In genomic region chr14:16319818-16320217, GRCm38 (mm10) we compare ENCODE assay signal across 33 mouse cellular contexts.
"Had no signal": no experiment of that assay in that cellular context is flagged by ENCODE, and none has a peak within 500 bp of the region (broad histone marks: within the 10 kb centered on the region; RNA-seq: fewer than 3 reads in every experiment).

No protein-coding gene starts in this region.

- H3K27me3 ChIP-seq: heart, embryonic 12.5 days; heart, embryonic 13.5 days; heart, embryonic 15.5 days; hindbrain, embryonic 12.5 days; hindbrain, embryonic 13.5 days; hindbrain, embryonic 15.5 days; kidney, embryonic 15.5 days had no signal

- H3K9ac ChIP-seq: heart, embryonic 12.5 days; heart, embryonic 13.5 days; heart, embryonic 15.5 days; hindbrain, embryonic 12.5 days; hindbrain, embryonic 13.5 days; hindbrain, embryonic 14.5 days; hindbrain, embryonic 15.5 days; kidney, embryonic 15.5 days had no signal

- H3K27ac ChIP-seq: heart, embryonic 10.5 days; heart, embryonic 13.5 days; heart, embryonic 15.5 days; hindbrain, embryonic 10.5 days; hindbrain, embryonic 12.5 days; hindbrain, embryonic 13.5 days; hindbrain, embryonic 14.5 days; hindbrain, embryonic 15.5 days; hindbrain, postnatal 0 days; kidney, embryonic 15.5 days; kidney, postnatal 0 days; layer of hippocampus, adult 2 months; left cerebral cortex, adult 2 months had no signal

- H3K4me3 ChIP-seq: heart, embryonic 10.5 days; heart, embryonic 12.5 days; heart, embryonic 13.5 days; heart, embryonic 15.5 days; hindbrain, embryonic 10.5 days; hindbrain, embryonic 12.5 days; hindbrain, embryonic 13.5 days; hindbrain, embryonic 15.5 days; kidney, embryonic 15.5 days; layer of hippocampus, adult 2 months; left cerebral cortex, adult 2 months had no signal

- H3K9me3 ChIP-seq: heart, embryonic 10.5 days; heart, embryonic 12.5 days; heart, embryonic 13.5 days; heart, embryonic 15.5 days; hindbrain, embryonic 10.5 days; hindbrain, embryonic 12.5 days; hindbrain, embryonic 13.5 days; hindbrain, embryonic 15.5 days; kidney, embryonic 15.5 days had no signal

- H3K4me1 ChIP-seq: heart, embryonic 10.5 days; heart, embryonic 12.5 days; heart, embryonic 15.5 days; hindbrain, embryonic 10.5 days; hindbrain, embryonic 12.5 days; hindbrain, embryonic 13.5 days; hindbrain, embryonic 15.5 days; kidney, embryonic 15.5 days had no signal

- DNase-seq: heart, postnatal 10 days; heart, postnatal 14 days; heart, postnatal 36 days; heart, postnatal 4 days; kidney, adult 11 months; kidney, adult 18-20 months; kidney, adult 2 months; kidney, adult 8-10 months; kidney, adult 9 months; kidney, postnatal 10 days; kidney, postnatal 14 days; kidney, postnatal 25 days; kidney, postnatal 36 days; kidney, postnatal 4 days; layer of hippocampus, adult 9-11 months; layer of hippocampus, postnatal 36 days had no signal

- ATAC-seq: hindbrain, embryonic 16.5 days; hindbrain, postnatal 0 days; inflammation-experienced regulatory T-cells, adult 6 months had no signal

- H3K36me3 ChIP-seq: heart, embryonic 10.5 days; heart, embryonic 12.5 days; heart, embryonic 13.5 days; heart, embryonic 15.5 days; hindbrain, embryonic 10.5 days; hindbrain, embryonic 12.5 days; hindbrain, embryonic 13.5 days; hindbrain, embryonic 15.5 days; kidney, embryonic 15.5 days had no signal

- H3K4me2 ChIP-seq: heart, embryonic 11.5 days; heart, embryonic 12.5 days; heart, embryonic 13.5 days; heart, embryonic 15.5 days; hindbrain, embryonic 12.5 days; hindbrain, embryonic 13.5 days; hindbrain, embryonic 14.5 days; hindbrain, embryonic 15.5 days; kidney, embryonic 15.5 days had no signal
